Mouse (Mus musculus) olfactory bulb, adult 2 months (tissue): ENCODE data around the gene Bnip2.

ENCODE experiments used
- CTCF ChIP-seq: fragments of 200-500 bp; IDR thresholded peaks from 2 replicates; pipeline ENCODE4 v1.5.1; 2012; ENCODE audit warnings: low read depth, mild to moderate bottlenecking, low read length, moderate library complexity; ENCODE audit not compliant: insufficient read depth
- POLR2A ChIP-seq: fragments of 200-500 bp; IDR thresholded peaks from 2 replicates; pipeline ENCODE4 v1.6.1; 2012; ENCODE audit warnings: mild to moderate bottlenecking, low read depth, low read length, moderate library complexity; ENCODE audit not compliant: insufficient read depth

- TF ChIP-seq CTCF (no peak), POLR2A (no peak)
These were observed 17.7 kb downstream of the Bnip2 start for GRCm38 (mm10) chr9:70006984-70007383.
